Mouse (Mus musculus): ENCODE measurements around the gene Fgd3. TPM values are rescaled to one million over a fixed set of nuclear protein-coding genes. Genes with fewer than 3 reads are reported as not detected.

Gene Fgd3
- total and polyA plus RNA-seq, 2 experiments from 2014 or later = 2.1 to 12.0 TPM

DNA sequence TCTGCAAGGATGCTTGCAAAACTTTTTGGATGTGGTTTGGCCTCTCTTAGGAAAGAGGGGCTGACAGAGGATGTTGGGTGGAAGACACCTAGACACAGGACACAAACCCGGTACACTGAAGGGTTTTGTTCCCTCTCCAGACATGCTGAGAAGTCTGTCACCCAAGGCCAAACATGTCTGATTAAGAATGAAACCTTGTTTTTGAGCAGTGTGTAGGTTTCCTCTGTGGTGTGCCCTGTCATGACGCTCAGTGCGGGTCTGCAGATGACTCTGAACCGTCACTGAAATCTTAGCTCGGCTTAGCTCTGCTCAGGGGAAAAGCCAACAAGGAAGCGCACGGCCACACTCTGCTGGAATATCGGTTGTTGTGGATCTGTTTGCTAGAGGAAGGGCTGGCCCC is 49.6 kb downstream of the Fgd3 start:
- no peak for TF ChIP-seq CTCF (IDR thresholded peaks at IDR 0.05)
- no peak overlapping the region for H3K4me3 ChIP-seq (ENCODE audit: low read depth, low read length)
- H3K9me3 ChIP-seq (ENCODE audit: low read length) = no peaks in the 10 kb centered on the region
- H3K27me3 ChIP-seq (ENCODE audit: insufficient read depth, low read length) = no peaks in the 10 kb centered on the region
- H3K27ac ChIP-seq (ENCODE audit: low read depth, low read length) = no peak overlapping the region
- DNase-seq (ENCODE audit: low spot score) (no peak), ATAC-seq (ENCODE audit: low FRiP score) (no peak)
- H3K9ac ChIP-seq (replicated peaks; ENCODE audit: low read length, poor library complexity, severe bottlenecking) = no peak overlapping the region
- 88% methylated on average over 8 of the region's 8 CpGs for WGBS
- no peaks in the 10 kb centered on the region for H3K4me1 ChIP-seq (ENCODE audit: insufficient read depth, low read length)
- peaks cover 21% of the 10 kb centered on the region for H3K36me3 ChIP-seq (ENCODE audit: insufficient read depth, low read length)
- H3K4me2 ChIP-seq (ENCODE audit: low read depth, low read length, poor library complexity, severe bottlenecking) = no peak overlapping the region

DNA sequence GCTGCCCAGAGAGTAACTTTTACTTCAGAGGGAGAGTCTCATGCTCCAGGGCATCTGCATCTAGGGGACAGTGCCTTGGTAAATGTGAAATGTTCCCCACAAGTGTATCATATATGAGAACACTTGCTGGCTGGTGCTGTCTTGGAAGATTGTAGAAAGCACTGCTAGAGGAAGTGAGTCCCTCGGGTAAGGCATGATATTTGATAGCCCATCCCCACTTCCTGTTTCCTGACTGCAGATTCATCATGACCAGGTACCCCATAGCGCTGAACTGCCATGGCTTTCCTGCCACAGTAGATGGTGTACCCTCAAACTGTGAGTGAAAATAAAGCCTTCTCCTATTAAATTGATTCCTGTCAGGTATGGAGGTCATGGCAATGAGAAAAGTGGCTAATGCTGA is 52.5 kb downstream of the Fgd3 start:
- H3K4me2 ChIP-seq (ENCODE audit: low read depth, low read length, poor library complexity, severe bottlenecking) = no peak overlapping the region
- H3K4me3 ChIP-seq (ENCODE audit: low read depth, low read length) = no peak overlapping the region
- H3K9ac ChIP-seq (replicated peaks; ENCODE audit: low read length, poor library complexity, severe bottlenecking) = no peak overlapping the region
- no peak for TF ChIP-seq CTCF (IDR thresholded peaks at IDR 0.05)
- DNase-seq (ENCODE audit: low spot score) (no peak), ATAC-seq (ENCODE audit: low FRiP score) (no peak)
- H3K4me1 ChIP-seq (ENCODE audit: insufficient read depth, low read length) = no peaks in the 10 kb centered on the region
- no peaks in the 10 kb centered on the region for H3K9me3 ChIP-seq (ENCODE audit: low read length)
- WGBS = 75% methylated on average over 2 of the region's 2 CpGs
- H3K27me3 ChIP-seq (ENCODE audit: insufficient read depth, low read length) = no peaks in the 10 kb centered on the region
- no peak overlapping the region for H3K27ac ChIP-seq (ENCODE audit: low read depth, low read length)
- H3K36me3 ChIP-seq (ENCODE audit: insufficient read depth, low read length) = peaks cover 25% of the 10 kb centered on the region; the same call in 1 of the 2 replicates

DNA sequence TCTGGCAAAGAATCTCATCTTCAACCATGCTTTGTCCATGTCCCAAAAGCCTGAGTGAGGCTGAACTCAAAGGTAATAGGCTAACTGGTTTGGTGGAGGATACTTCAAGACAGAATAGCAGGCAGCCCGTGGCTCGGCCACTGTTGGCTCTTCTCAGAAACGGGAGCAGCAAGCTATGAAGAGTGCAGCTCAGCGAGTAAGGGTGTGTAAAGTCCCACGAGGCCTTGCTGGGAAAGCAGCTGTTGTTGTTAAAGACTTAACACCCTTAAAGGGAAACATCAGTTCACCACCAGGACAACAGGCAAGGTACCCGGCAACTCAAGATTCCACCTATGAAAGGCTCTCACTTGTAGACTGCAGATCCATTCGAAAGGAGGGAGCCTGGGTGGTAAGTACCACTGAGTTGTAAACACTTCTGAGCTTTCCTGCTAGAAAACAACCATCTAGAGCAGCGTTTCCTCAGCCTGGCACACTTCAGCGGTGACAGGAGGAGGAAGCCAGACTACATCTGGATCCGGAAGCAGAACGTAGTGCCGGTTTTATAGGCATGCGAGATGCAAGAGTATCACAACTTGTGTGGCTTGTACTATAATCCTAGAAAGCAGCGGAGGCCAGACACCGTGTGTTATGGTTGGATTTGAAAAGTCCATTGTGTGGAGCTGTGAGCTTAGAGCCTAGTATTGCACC is 59.9 kb downstream of the Fgd3 start:
- H3K9me3 ChIP-seq (ENCODE audit: low read length) = no peaks in the 10 kb centered on the region
- H3K27me3 ChIP-seq (ENCODE audit: insufficient read depth, low read length) = no peaks in the 10 kb centered on the region
- no peak overlapping the region for H3K4me3 ChIP-seq (ENCODE audit: low read depth, low read length)
- TF ChIP-seq CTCF (IDR thresholded peaks at IDR 0.05) = no peak
- 84% methylated on average over 15 of the region's 15 CpGs for WGBS
- H3K27ac ChIP-seq (ENCODE audit: low read depth, low read length) = no peak overlapping the region
- no peak for ATAC-seq (ENCODE audit: low FRiP score)
- H3K9ac ChIP-seq (replicated peaks; ENCODE audit: low read length, poor library complexity, severe bottlenecking) = no peak overlapping the region
- no peaks in the 10 kb centered on the region for H3K4me1 ChIP-seq (ENCODE audit: insufficient read depth, low read length)
- no peak for DNase-seq (ENCODE audit: low spot score)
- no peak overlapping the region for H3K4me2 ChIP-seq (ENCODE audit: low read depth, low read length, poor library complexity, severe bottlenecking)
- H3K36me3 ChIP-seq (ENCODE audit: insufficient read depth, low read length) = peaks cover 13% of the 10 kb centered on the region; the same call in 1 of the 2 replicates

DNA sequence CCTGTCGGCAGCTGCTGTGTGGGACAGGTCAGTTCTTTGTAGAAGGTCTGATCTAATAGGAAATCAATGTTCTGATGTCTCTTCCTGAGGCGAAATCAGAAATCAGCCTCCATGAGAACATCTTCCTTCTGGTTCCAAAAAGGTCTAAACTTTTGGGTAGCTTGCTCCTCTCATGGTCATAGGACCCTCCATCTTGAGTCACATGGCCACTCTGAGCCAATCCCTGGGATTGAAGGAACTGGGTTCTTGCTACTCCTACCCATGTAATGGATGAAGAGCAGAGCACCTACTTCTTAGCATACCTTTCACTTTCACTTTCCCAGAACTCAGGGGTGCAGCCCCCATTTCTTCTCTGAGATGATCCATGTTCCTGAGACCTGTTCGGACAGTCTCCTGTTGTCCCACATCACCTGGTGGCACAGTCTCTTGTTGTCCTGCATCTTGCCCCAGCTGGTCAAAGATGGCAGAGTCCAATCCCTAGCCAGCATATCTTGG is 62.2 kb downstream of the Fgd3 start:
- TF ChIP-seq CTCF (IDR thresholded peaks at IDR 0.05) = no peak
- no peak overlapping the region for H3K4me3 ChIP-seq (ENCODE audit: low read depth, low read length)
- no peak overlapping the region for H3K9ac ChIP-seq (replicated peaks; ENCODE audit: low read length, poor library complexity, severe bottlenecking)
- DNase-seq (ENCODE audit: low spot score) (no peak), ATAC-seq (ENCODE audit: low FRiP score) (no peak)
- no peaks in the 10 kb centered on the region for H3K9me3 ChIP-seq (ENCODE audit: low read length)
- 86% methylated on average over 3 of the region's 3 CpGs for WGBS
- H3K27ac ChIP-seq (ENCODE audit: low read depth, low read length) = no peak overlapping the region
- no peak overlapping the region for H3K4me2 ChIP-seq (ENCODE audit: low read depth, low read length, poor library complexity, severe bottlenecking)
- H3K4me1 ChIP-seq (ENCODE audit: insufficient read depth, low read length) = no peaks in the 10 kb centered on the region
- H3K36me3 ChIP-seq (ENCODE audit: insufficient read depth, low read length) = no peaks in the 10 kb centered on the region
- no peaks in the 10 kb centered on the region for H3K27me3 ChIP-seq (ENCODE audit: insufficient read depth, low read length)

DNA sequence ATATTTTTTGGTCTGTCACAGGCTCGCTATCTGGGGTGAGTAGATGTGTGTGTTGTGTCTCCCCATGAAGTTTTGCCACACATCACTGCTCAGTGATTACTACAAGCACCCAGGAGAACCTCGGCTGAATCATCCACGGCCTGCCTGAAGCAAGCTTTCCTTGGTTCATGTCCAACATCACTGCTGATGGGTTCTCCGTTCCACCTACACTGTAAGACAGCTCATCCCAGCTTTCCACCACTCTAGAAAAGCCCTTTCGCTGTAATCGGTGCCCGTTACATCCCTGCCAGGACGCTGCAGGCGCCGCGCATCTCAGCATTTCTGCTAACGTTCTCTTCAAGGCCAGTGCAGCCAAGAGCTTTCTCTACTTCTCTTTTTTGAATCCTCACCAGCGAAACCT is 67.4 kb downstream of the Fgd3 start:
- no peak for DNase-seq (ENCODE audit: low spot score)
- 89% methylated on average over 13 of the region's 13 CpGs for WGBS

DNA sequence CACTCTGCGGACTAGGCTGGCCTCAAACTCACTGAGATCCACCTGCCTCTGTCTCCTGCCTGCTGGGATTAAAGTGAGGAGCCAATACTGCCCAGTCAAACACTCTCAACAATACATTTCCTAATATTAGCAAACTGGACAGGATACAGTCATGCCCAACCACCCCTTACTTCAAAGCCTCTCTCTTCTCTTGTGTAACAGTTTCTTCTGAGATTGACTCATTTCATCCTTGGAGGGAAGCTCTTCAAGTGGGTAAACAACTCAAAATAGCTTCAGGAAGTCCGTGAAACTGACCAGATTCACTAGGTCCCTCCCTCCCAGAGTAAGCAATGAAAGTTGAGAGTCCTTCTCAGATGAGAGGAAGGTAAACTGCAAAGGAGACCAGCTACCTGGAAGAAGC is 68.0 kb downstream of the Fgd3 start:
- Histone ChIP-seq H3K4me1 (ENCODE audit: insufficient read depth, low read length) (peaks cover 6% of the 10 kb centered on the region; the same call in 1 of the 2 replicates), H3K9ac (replicated peaks; ENCODE audit: low read length, poor library complexity, severe bottlenecking) (no peak overlapping the region), H3K9me3 (ENCODE audit: low read length) (no peaks in the 10 kb centered on the region), H3K4me2 (ENCODE audit: low read depth, low read length, poor library complexity, severe bottlenecking) (no peak overlapping the region), H3K27me3 (ENCODE audit: insufficient read depth, low read length) (peaks cover 15% of the 10 kb centered on the region), H3K36me3 (ENCODE audit: insufficient read depth, low read length) (no peaks in the 10 kb centered on the region), H3K4me3 (ENCODE audit: low read depth, low read length) (no peak overlapping the region), H3K27ac (ENCODE audit: low read depth, low read length) (no peak overlapping the region)
- DNase-seq (ENCODE audit: low spot score) = no peak
- TF ChIP-seq CTCF (IDR thresholded peaks at IDR 0.05) = no peak
- ATAC-seq (ENCODE audit: low FRiP score) = no peak
- 71% methylated on average over 2 of the region's 2 CpGs for WGBS

More for the DNA sequence above, 67.4 kb downstream of the Fgd3 start:
- Histone ChIP-seq H3K36me3 (ENCODE audit: insufficient read depth, low read length) (no peaks in the 10 kb centered on the region), H3K27ac (ENCODE audit: low read depth, low read length) (no peak overlapping the region), H3K4me3 (ENCODE audit: low read depth, low read length) (no peak overlapping the region), H3K4me1 (ENCODE audit: insufficient read depth, low read length) (peaks cover 6% of the 10 kb centered on the region; the same call in 1 of the 2 replicates), H3K9me3 (ENCODE audit: low read length) (no peaks in the 10 kb centered on the region), H3K4me2 (ENCODE audit: low read depth, low read length, poor library complexity, severe bottlenecking) (no peak overlapping the region), H3K9ac (replicated peaks; ENCODE audit: low read length, poor library complexity, severe bottlenecking) (no peak overlapping the region), H3K27me3 (ENCODE audit: insufficient read depth, low read length) (peaks cover 8% of the 10 kb centered on the region)
- no peak for TF ChIP-seq CTCF (IDR thresholded peaks at IDR 0.05)
- ATAC-seq (ENCODE audit: low FRiP score) = no peak

Measured in midbrain, postnatal 0 days (tissue).